Mouse (Mus musculus): ENCODE measurements around the gene Tmeff2.

- TF ChIP-seq CTCF (IDR thresholded peaks at IDR 0.05; ENCODE audit: insufficient read depth, low read length) (no peak), POLR2A (IDR thresholded peaks at IDR 0.05; ENCODE audit: borderline replicate concordance, extremely low read depth, low read depth, low read length) (no peak)
These were observed 175.6 kb downstream of the Tmeff2 start for GRCm38 (mm10) chr1:51075785-51076771.

All from lung, adult 2 months (tissue).